Mouse (Mus musculus): ENCODE measurements at regions not wholly inside any gene's neighbourhood (a gene's known extent, or its start where the extent isn't known, plus 50 kb on each side); places are given as distances from the start of the nearest gene placed in this dataset.
A peak's percentile ranks its signal among the peaks of the same experiment; 100 is the strongest.

- intact Hi-C loops (cut with DNase I), result no loop called here
- no peak for DNase-seq (ENCODE audit: low spot score in 2 of 2)
Measured at GRCm38 (mm10) chr1:104424796-104425195, 343.5 kb upstream of the Cdh20 start.

- no peak for DNase-seq (ENCODE audit: low spot score in 2 of 2)
- intact Hi-C loops (cut with DNase I), result no loop called here
Measured at GRCm38 (mm10) chr1:104425307-104425706, 343.0 kb upstream of the Cdh20 start.

- intact Hi-C loops (cut with DNase I), result no loop called here
- no peak for DNase-seq (ENCODE audit: low spot score in 2 of 2)
Measured at GRCm38 (mm10) chr1:104449678-104450077, 318.7 kb upstream of the Cdh20 start.

DNA sequence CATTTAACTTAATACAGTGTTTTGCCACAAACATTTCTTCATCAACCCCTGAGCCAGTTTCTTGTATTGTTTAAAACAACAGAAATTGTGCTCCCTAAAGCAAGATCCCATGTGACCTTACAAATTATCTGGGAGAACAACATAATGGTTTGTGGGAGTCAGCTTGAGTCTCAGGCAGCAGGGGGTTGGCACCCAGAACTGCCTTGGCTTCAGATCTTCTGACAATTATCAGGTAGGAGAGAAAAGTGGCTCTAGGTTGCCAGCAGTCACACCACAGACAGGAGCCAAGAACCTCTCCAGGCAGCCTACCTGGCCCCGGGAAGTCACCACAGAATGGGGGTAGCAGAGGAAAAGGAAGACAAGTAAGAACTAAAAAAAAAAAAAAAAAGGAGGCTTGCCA lies 299.8 kb upstream of the Cdh20 start:
- intact Hi-C loops (cut with DNase I), result no loop called here
- DNase-seq (ENCODE audit: low spot score in 2 of 2), result no peak

GRCm38 (mm10) chr1:104479757-104480156 lies 288.6 kb upstream of the Cdh20 start:
- intact Hi-C loops (cut with DNase I), result no loop called here
- DNase-seq (ENCODE audit: low spot score in 2 of 2), result peak; percentile 3 to 42

Data from left cerebral cortex, postnatal 25 days (tissue).